Mouse (Mus musculus) heart, adult 2 months (tissue): ENCODE results near the gene Cers2.

Experiments
- CTCF ChIP-seq: fragments of 200-600 bp; IDR thresholded peaks from 2 replicates; pipeline ENCODE4 v1.8.1; 2022; ENCODE audit warnings: antibody characterized with exemption, mild to moderate bottlenecking, moderate library complexity
- EP300 ChIP-seq: fragments of 200-500 bp; IDR thresholded peaks from 2 replicates; pipeline ENCODE4 v1.6.1; 2011; ENCODE audit warnings: low read depth, low read length, control low read depth; ENCODE audit not compliant: insufficient read depth
- POLR2A ChIP-seq: fragments of 200-500 bp; IDR thresholded peaks from 2 replicates; pipeline ENCODE4 v1.6.1; 2011; ENCODE audit warnings: mild to moderate bottlenecking, low read depth, low read length, control low read depth; ENCODE audit not compliant: insufficient read depth

DNA sequence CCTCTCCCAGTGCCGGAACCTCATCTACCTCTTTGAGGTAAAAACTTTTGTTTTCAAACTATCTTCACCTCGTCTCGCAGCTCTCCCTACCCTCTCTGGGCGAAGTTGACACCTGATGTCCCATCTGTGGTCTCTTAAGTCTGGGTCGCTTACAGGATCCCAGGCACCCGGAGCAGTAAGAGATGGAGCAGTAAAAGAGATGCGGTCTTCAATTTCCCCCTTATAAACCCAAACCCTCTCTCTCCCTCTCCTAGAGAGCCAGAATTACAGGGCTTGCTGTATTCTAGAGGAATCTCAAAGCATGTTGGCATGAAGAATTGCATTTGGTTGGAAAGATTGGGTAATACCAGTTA lies 31.0 kb upstream of the Cers2 start:
- no peak for TF ChIP-seq POLR2A
- TF ChIP-seq CTCF = no peak
- no peak for TF ChIP-seq EP300
